Mouse (Mus musculus): Measurements from ENCODE around the gene Adam23. TPM values are rescaled to one million over a fixed set of nuclear protein-coding genes. Genes with fewer than 3 reads are reported as not detected.

Adam23 gene
- polyA plus RNA-seq, 1 experiment = 29.4 TPM

- no peak for TF ChIP-seq CTCF (IDR thresholded peaks at IDR 0.05; ENCODE audit: borderline replicate concordance, extremely low read depth, insufficient read depth, insufficient read length)
- TF ChIP-seq POLR2A (IDR thresholded peaks at IDR 0.05; ENCODE audit: borderline replicate concordance, extremely low read depth, insufficient read depth, insufficient read length, poor library complexity, severe bottlenecking) = no peak
- DNase-seq (ENCODE audit: low read depth) = no peak
Observed at GRCm38 (mm10) chr1:63445149-63445609, 512 bp upstream of the Adam23 start.

- TF ChIP-seq CTCF (IDR thresholded peaks at IDR 0.05; ENCODE audit: borderline replicate concordance, extremely low read depth, insufficient read depth, insufficient read length) = no peak
- no peak for TF ChIP-seq POLR2A (IDR thresholded peaks at IDR 0.05; ENCODE audit: borderline replicate concordance, extremely low read depth, insufficient read depth, insufficient read length, poor library complexity, severe bottlenecking)
- peak; percentile 56 for DNase-seq (ENCODE audit: low read depth)
Observed at GRCm38 (mm10) chr1:63446047-63446704, 485 bp downstream of the Adam23 start.

GRCm38 (mm10) chr1:63446721-63447120, 1.0 kb downstream of the Adam23 start:
- TF ChIP-seq POLR2A (IDR thresholded peaks at IDR 0.05; ENCODE audit: borderline replicate concordance, extremely low read depth, insufficient read depth, insufficient read length, poor library complexity, severe bottlenecking) = no peak
- no peak for TF ChIP-seq CTCF (IDR thresholded peaks at IDR 0.05; ENCODE audit: borderline replicate concordance, extremely low read depth, insufficient read depth, insufficient read length)

GRCm38 (mm10) chr1:63450091-63450490, 4.4 kb downstream of the Adam23 start:
- DNase-seq (ENCODE audit: low read depth) = no peak
- TF ChIP-seq POLR2A (IDR thresholded peaks at IDR 0.05; ENCODE audit: borderline replicate concordance, extremely low read depth, insufficient read depth, insufficient read length, poor library complexity, severe bottlenecking) (no peak), CTCF (IDR thresholded peaks at IDR 0.05; ENCODE audit: borderline replicate concordance, extremely low read depth, insufficient read depth, insufficient read length) (no peak)

More at GRCm38 (mm10) chr1:63446721-63447120, 1.0 kb downstream of the Adam23 start:
- no peak for DNase-seq (ENCODE audit: low read depth)

GRCm38 (mm10) chr1:63453332-63453887, 7.7 kb downstream of the Adam23 start:
- DNase-seq (ENCODE audit: low read depth) = no peak
- TF ChIP-seq CTCF (IDR thresholded peaks at IDR 0.05; ENCODE audit: borderline replicate concordance, extremely low read depth, insufficient read depth, insufficient read length) (no peak), POLR2A (IDR thresholded peaks at IDR 0.05; ENCODE audit: borderline replicate concordance, extremely low read depth, insufficient read depth, insufficient read length, poor library complexity, severe bottlenecking) (no peak)

GRCm38 (mm10) chr1:63457801-63458519, 12.3 kb downstream of the Adam23 start:
- no peak for DNase-seq (ENCODE audit: low read depth)
- TF ChIP-seq CTCF (IDR thresholded peaks at IDR 0.05; ENCODE audit: borderline replicate concordance, extremely low read depth, insufficient read depth, insufficient read length) (no peak), POLR2A (IDR thresholded peaks at IDR 0.05; ENCODE audit: borderline replicate concordance, extremely low read depth, insufficient read depth, insufficient read length, poor library complexity, severe bottlenecking) (no peak)

GRCm38 (mm10) chr1:63459151-63459550, 13.5 kb downstream of the Adam23 start:
- TF ChIP-seq CTCF (IDR thresholded peaks at IDR 0.05; ENCODE audit: borderline replicate concordance, extremely low read depth, insufficient read depth, insufficient read length) = no peak
- no peak for TF ChIP-seq POLR2A (IDR thresholded peaks at IDR 0.05; ENCODE audit: borderline replicate concordance, extremely low read depth, insufficient read depth, insufficient read length, poor library complexity, severe bottlenecking)
- DNase-seq (ENCODE audit: low read depth) = peak; percentile 79

- DNase-seq (ENCODE audit: low read depth) = no peak
- no peak for TF ChIP-seq CTCF (IDR thresholded peaks at IDR 0.05; ENCODE audit: borderline replicate concordance, extremely low read depth, insufficient read depth, insufficient read length)
- no peak for TF ChIP-seq POLR2A (IDR thresholded peaks at IDR 0.05; ENCODE audit: borderline replicate concordance, extremely low read depth, insufficient read depth, insufficient read length, poor library complexity, severe bottlenecking)
Observed at GRCm38 (mm10) chr1:63459926-63460325, 14.2 kb downstream of the Adam23 start.

GRCm38 (mm10) chr1:63464441-63464840, 18.8 kb downstream of the Adam23 start:
- TF ChIP-seq CTCF (IDR thresholded peaks at IDR 0.05; ENCODE audit: borderline replicate concordance, extremely low read depth, insufficient read depth, insufficient read length) (no peak), POLR2A (IDR thresholded peaks at IDR 0.05; ENCODE audit: borderline replicate concordance, extremely low read depth, insufficient read depth, insufficient read length, poor library complexity, severe bottlenecking) (no peak)
- DNase-seq (ENCODE audit: low read depth) = no peak

- TF ChIP-seq POLR2A (IDR thresholded peaks at IDR 0.05; ENCODE audit: borderline replicate concordance, extremely low read depth, insufficient read depth, insufficient read length, poor library complexity, severe bottlenecking) = no peak
- TF ChIP-seq CTCF (IDR thresholded peaks at IDR 0.05; ENCODE audit: borderline replicate concordance, extremely low read depth, insufficient read depth, insufficient read length) = no peak
- DNase-seq (ENCODE audit: low read depth) = no peak
Observed at GRCm38 (mm10) chr1:63473272-63473671, 27.6 kb downstream of the Adam23 start.

- no peak for TF ChIP-seq CTCF (IDR thresholded peaks at IDR 0.05; ENCODE audit: borderline replicate concordance, extremely low read depth, insufficient read depth, insufficient read length)
- no peak for TF ChIP-seq POLR2A (IDR thresholded peaks at IDR 0.05; ENCODE audit: borderline replicate concordance, extremely low read depth, insufficient read depth, insufficient read length, poor library complexity, severe bottlenecking)
- peak; percentile 65 for DNase-seq (ENCODE audit: low read depth)
Observed at GRCm38 (mm10) chr1:63473696-63474095, 28.0 kb downstream of the Adam23 start.

Measured in brain, embryonic 14.5 days (tissue).